Mouse (Mus musculus): Measurements from ENCODE around the gene Clec16a. TPM values are rescaled to one million over a fixed set of nuclear protein-coding genes. Genes with fewer than 3 reads are reported as not detected.
A peak's percentile ranks its signal among the peaks of the same experiment; 100 is the strongest.

Clec16a gene
- polyA plus RNA-seq, 1 experiment from 2014 or later, result 32.1 TPM

DNA sequence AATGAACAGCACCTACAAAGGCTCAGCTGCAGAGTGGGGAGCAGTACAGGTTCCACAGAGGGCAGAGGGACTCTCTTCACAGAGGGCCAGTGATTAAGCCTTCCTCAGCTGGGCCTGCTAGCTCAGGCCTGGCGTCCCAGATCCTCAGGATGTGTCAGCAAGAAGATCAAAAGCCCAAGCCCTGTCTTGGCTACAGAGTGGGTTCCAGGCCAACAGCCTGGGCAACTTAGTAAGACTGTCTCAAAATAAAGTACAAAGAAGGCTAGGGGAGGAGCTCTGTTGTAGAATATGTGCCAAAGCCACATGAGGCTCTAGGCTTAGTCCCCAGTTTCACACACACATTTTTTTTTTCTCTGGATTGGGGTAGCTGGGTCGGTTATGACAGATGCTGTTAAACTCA is 29.8 kb downstream of the Clec16a start:
- DNase-seq (ENCODE audit: low spot score), result no peak
- ATAC-seq (replicated peaks; ENCODE audit: insufficient number of reproducible peaks, low FRiP score, low TSS enrichment, low read depth), result no peak
- no peak overlapping the region for H3K27ac ChIP-seq (replicated peaks; ENCODE audit: low read depth, low read length)
- H3K4me1 ChIP-seq (ENCODE audit: control insufficient read depth, insufficient read depth, low read length), result no peaks in the 10 kb centered on the region
- no peak overlapping the region for H3K4me2 ChIP-seq (ENCODE audit: low read depth, low read length)
- no peaks in the 10 kb centered on the region for H3K27me3 ChIP-seq (ENCODE audit: control insufficient read depth, insufficient read depth, low read length)
- no peak overlapping the region for H3K9ac ChIP-seq (replicated peaks; ENCODE audit: low read length)
- no peak overlapping the region for H3K4me3 ChIP-seq (ENCODE audit: low read depth, low read length)
- WGBS, result 88% methylated on average over 2 of the region's 2 CpGs
- no peaks in the 10 kb centered on the region for H3K36me3 ChIP-seq (replicated peaks; ENCODE audit: control insufficient read depth, insufficient read depth, low read depth, low read length)
- no peaks in the 10 kb centered on the region for H3K9me3 ChIP-seq (replicated peaks; ENCODE audit: control insufficient read depth, low read length)

DNA sequence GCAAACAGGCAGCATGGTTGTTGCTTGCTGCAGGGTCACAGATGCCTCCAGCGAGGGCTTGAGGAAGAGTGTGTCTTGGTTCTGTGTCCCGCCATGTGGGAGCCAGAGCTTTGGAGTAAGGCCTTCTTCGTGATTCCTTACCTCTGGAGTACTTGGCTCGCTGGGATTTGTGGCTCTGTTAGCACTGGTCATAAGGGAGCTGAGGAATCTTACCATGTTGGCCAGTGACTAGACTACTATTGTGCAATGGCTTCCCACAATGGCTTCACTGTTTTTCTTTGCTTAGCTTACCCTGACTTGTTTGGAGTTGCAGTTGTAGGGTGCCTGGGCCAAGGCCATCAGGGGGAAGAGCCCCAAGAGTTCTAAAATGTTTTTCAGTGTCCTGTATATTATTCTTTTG is 30.8 kb downstream of the Clec16a start:
- Histone ChIP-seq H3K9ac (replicated peaks; ENCODE audit: low read length) (no peak overlapping the region), H3K4me1 (ENCODE audit: control insufficient read depth, insufficient read depth, low read length) (no peaks in the 10 kb centered on the region), H3K9me3 (replicated peaks; ENCODE audit: control insufficient read depth, low read length) (no peaks in the 10 kb centered on the region), H3K36me3 (replicated peaks; ENCODE audit: control insufficient read depth, insufficient read depth, low read depth, low read length) (no peaks in the 10 kb centered on the region), H3K4me3 (ENCODE audit: low read depth, low read length) (no peak overlapping the region), H3K27ac (replicated peaks; ENCODE audit: low read depth, low read length) (no peak overlapping the region), H3K4me2 (ENCODE audit: low read depth, low read length) (no peak overlapping the region), H3K27me3 (ENCODE audit: control insufficient read depth, insufficient read depth, low read length) (no peaks in the 10 kb centered on the region)
- ATAC-seq (replicated peaks; ENCODE audit: insufficient number of reproducible peaks, low FRiP score, low TSS enrichment, low read depth), result no peak
- WGBS, result 85% methylated on average over 4 of the region's 4 CpGs
- no peak for DNase-seq (ENCODE audit: low spot score)

DNA sequence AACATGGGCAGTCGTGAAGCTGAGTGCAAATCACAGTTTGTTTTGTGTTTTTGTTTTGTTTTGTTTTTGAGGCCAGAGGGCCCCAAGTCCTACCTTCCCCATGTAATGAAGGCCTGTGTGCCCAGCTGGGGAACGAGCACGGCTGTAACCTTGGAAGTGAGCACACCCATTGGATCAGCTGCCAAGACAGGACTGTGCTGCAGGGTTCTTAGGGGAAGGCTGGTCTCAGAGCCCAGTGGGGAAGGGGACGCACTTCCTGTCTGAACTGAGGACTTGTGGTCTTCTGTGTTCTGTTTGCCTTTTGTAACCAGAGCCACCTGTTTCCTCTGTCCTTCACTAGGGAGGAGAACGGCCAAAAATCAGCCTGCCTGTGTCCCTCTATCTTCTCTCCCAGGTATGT is 32.4 kb downstream of the Clec16a start:
- Histone ChIP-seq H3K36me3 (replicated peaks; ENCODE audit: control insufficient read depth, insufficient read depth, low read depth, low read length) (no peaks in the 10 kb centered on the region), H3K4me1 (ENCODE audit: control insufficient read depth, insufficient read depth, low read length) (no peaks in the 10 kb centered on the region), H3K27ac (replicated peaks; ENCODE audit: low read depth, low read length) (no peak overlapping the region), H3K9me3 (replicated peaks; ENCODE audit: control insufficient read depth, low read length) (no peaks in the 10 kb centered on the region), H3K4me3 (ENCODE audit: low read depth, low read length) (no peak overlapping the region), H3K27me3 (ENCODE audit: control insufficient read depth, insufficient read depth, low read length) (no peaks in the 10 kb centered on the region), H3K9ac (replicated peaks; ENCODE audit: low read length) (no peak overlapping the region), H3K4me2 (ENCODE audit: low read depth, low read length) (no peak overlapping the region)
- no peak for DNase-seq (ENCODE audit: low spot score)
- WGBS, result 62% methylated on average over 5 of the region's 5 CpGs
- no peak for ATAC-seq (replicated peaks; ENCODE audit: insufficient number of reproducible peaks, low FRiP score, low TSS enrichment, low read depth)

DNA sequence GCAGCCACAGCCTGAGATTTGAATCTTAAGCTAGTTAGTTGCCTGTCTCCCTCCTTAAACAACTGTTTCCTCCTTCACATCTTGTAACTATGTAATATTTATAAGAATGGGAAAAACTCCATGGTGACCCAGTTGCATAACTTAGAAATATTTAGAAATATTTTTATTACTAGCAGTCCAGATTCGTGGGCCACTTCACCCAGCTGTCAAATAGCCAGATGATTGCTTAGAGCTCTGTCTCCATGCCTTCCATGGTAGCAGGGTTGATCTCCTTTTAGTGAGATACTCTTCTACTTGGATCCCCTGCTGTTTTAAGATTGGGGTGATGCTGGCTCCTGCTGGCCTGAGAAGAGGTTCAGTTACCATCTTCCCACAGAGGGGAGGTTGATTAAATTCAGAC is 33.2 kb downstream of the Clec16a start:
- Histone ChIP-seq H3K9ac (replicated peaks; ENCODE audit: low read length) (no peak overlapping the region), H3K4me3 (ENCODE audit: low read depth, low read length) (no peak overlapping the region), H3K36me3 (replicated peaks; ENCODE audit: control insufficient read depth, insufficient read depth, low read depth, low read length) (no peaks in the 10 kb centered on the region), H3K27me3 (ENCODE audit: control insufficient read depth, insufficient read depth, low read length) (no peaks in the 10 kb centered on the region), H3K4me1 (ENCODE audit: control insufficient read depth, insufficient read depth, low read length) (no peaks in the 10 kb centered on the region), H3K27ac (replicated peaks; ENCODE audit: low read depth, low read length) (no peak overlapping the region), H3K4me2 (ENCODE audit: low read depth, low read length) (no peak overlapping the region), H3K9me3 (replicated peaks; ENCODE audit: control insufficient read depth, low read length) (no peaks in the 10 kb centered on the region)
- WGBS, result 76% methylated on average over 1 of the region's 1 CpGs
- ATAC-seq (replicated peaks; ENCODE audit: insufficient number of reproducible peaks, low FRiP score, low TSS enrichment, low read depth) (no peak), DNase-seq (ENCODE audit: low spot score) (no peak)

DNA sequence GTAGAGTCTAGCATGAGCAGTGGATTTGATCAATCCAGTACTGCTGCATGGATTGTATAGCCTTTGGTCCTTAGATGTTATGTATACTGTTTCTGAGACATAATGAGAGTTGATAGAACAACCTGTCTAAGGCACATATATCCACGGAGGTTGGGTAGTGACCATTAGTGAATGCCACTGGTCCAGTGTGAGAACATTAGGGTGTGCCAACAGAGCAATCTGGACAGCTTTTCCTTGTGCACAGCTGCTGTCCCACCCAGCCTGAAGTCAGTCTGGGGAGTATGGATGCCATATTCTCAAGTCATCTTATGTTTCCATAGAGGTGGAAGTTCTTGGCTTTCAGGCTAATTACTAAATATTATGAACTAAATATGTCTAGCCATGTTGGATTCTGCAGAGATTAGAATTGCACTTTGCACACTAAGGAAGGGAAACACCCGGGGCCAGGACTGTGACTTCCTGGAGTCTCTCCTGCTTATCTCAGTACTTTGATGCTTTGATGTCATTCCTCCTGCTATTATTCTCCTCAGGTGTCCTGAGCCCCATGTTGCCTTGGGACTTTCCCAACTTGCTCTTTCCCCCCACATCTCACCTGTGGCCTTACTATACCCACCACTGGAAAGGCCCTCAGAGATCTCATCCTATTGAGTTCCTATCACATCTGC is 36.2 kb downstream of the Clec16a start:
- no peaks in the 10 kb centered on the region for H3K4me1 ChIP-seq (ENCODE audit: control insufficient read depth, insufficient read depth, low read length)
- DNase-seq (ENCODE audit: low spot score) (no peak), ATAC-seq (replicated peaks; ENCODE audit: insufficient number of reproducible peaks, low FRiP score, low TSS enrichment, low read depth) (no peak)
- H3K9me3 ChIP-seq (replicated peaks; ENCODE audit: control insufficient read depth, low read length), result no peaks in the 10 kb centered on the region
- no peak overlapping the region for H3K9ac ChIP-seq (replicated peaks; ENCODE audit: low read length)
- H3K27me3 ChIP-seq (ENCODE audit: control insufficient read depth, insufficient read depth, low read length), result no peaks in the 10 kb centered on the region
- no peak overlapping the region for H3K27ac ChIP-seq (replicated peaks; ENCODE audit: low read depth, low read length)
- H3K4me2 ChIP-seq (ENCODE audit: low read depth, low read length), result no peak overlapping the region
- no peak overlapping the region for H3K4me3 ChIP-seq (ENCODE audit: low read depth, low read length)
- H3K36me3 ChIP-seq (replicated peaks; ENCODE audit: control insufficient read depth, insufficient read depth, low read depth, low read length), result no peaks in the 10 kb centered on the region
- 87% methylated on average over 2 of the region's 2 CpGs for WGBS

DNA sequence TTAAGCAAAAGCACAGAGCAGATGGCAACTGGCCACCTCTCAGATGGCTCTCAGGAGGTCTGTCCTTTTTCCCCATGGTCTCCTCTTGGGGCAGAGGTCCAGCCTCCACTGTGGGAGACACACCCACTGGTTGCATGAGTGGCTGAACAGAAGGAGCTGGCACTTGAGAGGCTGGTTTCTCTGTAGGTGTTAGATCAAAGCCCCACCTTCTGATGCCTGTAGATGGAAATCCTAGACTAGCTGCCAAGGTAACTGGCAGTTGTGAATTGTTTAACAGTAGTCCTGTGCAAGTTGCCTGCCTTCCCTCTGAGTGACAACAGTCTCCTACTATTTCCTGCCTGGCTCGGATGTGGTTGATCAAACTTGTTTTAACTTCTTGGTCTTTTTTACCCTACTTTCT is 40.0 kb downstream of the Clec16a start:
- Histone ChIP-seq H3K27me3 (ENCODE audit: control insufficient read depth, insufficient read depth, low read length) (no peaks in the 10 kb centered on the region), H3K36me3 (replicated peaks; ENCODE audit: control insufficient read depth, insufficient read depth, low read depth, low read length) (no peaks in the 10 kb centered on the region), H3K27ac (replicated peaks; ENCODE audit: low read depth, low read length) (no peak overlapping the region), H3K4me3 (ENCODE audit: low read depth, low read length) (no peak overlapping the region), H3K9ac (replicated peaks; ENCODE audit: low read length) (no peak overlapping the region), H3K4me2 (ENCODE audit: low read depth, low read length) (no peak overlapping the region), H3K9me3 (replicated peaks; ENCODE audit: control insufficient read depth, low read length) (no peaks in the 10 kb centered on the region), H3K4me1 (ENCODE audit: control insufficient read depth, insufficient read depth, low read length) (no peaks in the 10 kb centered on the region)
- no peak for DNase-seq (ENCODE audit: low spot score)
- no peak for ATAC-seq (replicated peaks; ENCODE audit: insufficient number of reproducible peaks, low FRiP score, low TSS enrichment, low read depth)
- WGBS, result 73% methylated on average over 1 of the region's 1 CpGs

DNA sequence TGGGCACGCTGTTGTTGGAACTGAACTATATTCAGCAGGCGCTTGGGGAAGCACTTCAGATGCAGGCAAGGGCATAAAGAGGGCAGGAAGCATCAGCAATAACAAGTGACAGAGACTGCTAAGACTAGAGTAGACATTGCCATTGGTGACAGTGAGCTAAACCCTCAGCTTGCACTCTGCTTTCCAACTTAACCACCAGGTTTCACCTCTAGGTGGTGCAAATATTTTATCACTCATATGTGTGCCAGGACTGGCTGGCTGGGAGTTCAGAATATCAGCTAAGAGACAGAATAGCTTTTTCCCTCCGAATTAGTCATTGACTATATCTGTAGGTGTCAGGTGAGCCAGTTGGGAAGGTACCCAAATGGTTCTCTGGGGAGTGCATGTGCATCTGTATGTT is 41.4 kb downstream of the Clec16a start:
- no peaks in the 10 kb centered on the region for H3K4me1 ChIP-seq (ENCODE audit: control insufficient read depth, insufficient read depth, low read length)
- no peak overlapping the region for H3K27ac ChIP-seq (replicated peaks; ENCODE audit: low read depth, low read length)
- no peak overlapping the region for H3K4me3 ChIP-seq (ENCODE audit: low read depth, low read length)
- ATAC-seq (replicated peaks; ENCODE audit: insufficient number of reproducible peaks, low FRiP score, low TSS enrichment, low read depth) (no peak), DNase-seq (ENCODE audit: low spot score) (peak; percentile 17)
- H3K27me3 ChIP-seq (ENCODE audit: control insufficient read depth, insufficient read depth, low read length), result no peaks in the 10 kb centered on the region
- H3K9ac ChIP-seq (replicated peaks; ENCODE audit: low read length), result no peak overlapping the region
- no peaks in the 10 kb centered on the region for H3K9me3 ChIP-seq (replicated peaks; ENCODE audit: control insufficient read depth, low read length)
- H3K4me2 ChIP-seq (ENCODE audit: low read depth, low read length), result no peak overlapping the region
- H3K36me3 ChIP-seq (replicated peaks; ENCODE audit: control insufficient read depth, insufficient read depth, low read depth, low read length), result no peaks in the 10 kb centered on the region
- 95% methylated on average over 3 of the region's 3 CpGs for WGBS

DNA sequence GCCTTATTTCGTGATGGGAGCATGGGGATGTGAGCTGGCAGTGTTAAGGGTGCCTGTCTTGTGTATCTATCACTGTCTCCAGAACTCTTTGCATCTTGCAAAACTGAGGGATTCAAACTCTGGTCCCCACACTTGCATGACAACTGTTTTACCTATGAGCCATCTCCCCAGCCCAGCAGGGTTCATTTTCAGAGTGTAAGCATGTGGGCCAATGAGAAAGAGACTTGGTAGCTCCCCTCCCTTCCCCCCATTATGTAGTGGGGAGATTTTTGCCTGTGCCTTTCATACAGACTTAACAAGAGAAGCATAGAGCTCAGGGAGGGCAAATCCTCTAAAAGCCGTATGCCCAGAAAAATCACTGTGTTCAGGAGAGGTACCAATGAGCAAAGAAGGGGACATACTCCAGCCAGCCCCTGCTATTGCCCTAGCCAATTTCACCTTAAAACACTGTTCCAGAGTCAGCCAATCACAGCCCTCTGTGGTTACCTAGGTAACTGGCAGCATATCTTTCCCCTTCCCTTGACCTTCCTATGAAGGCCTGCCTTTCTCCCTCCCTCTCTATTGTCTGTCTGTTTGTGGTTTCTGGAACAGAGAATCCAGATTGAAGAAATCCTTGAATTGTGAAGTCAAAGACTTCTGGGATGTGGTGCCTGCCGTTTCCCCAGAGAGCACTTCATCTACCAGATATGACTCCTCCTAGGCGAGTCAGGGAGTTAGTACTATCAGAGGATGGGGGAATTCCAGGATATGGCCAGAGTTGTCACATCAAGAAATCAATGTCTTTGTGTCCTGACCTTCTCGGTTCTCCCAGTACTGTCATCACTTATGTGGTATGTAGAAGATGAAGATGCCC is 55.0 kb downstream of the Clec16a start:
- Histone ChIP-seq H3K9ac (replicated peaks; ENCODE audit: low read length) (no peak overlapping the region), H3K36me3 (replicated peaks; ENCODE audit: control insufficient read depth, insufficient read depth, low read depth, low read length) (no peaks in the 10 kb centered on the region), H3K4me1 (ENCODE audit: control insufficient read depth, insufficient read depth, low read length) (no peaks in the 10 kb centered on the region), H3K9me3 (replicated peaks; ENCODE audit: control insufficient read depth, low read length) (no peaks in the 10 kb centered on the region), H3K4me3 (ENCODE audit: low read depth, low read length) (no peak overlapping the region), H3K4me2 (ENCODE audit: low read depth, low read length) (no peak overlapping the region), H3K27ac (replicated peaks; ENCODE audit: low read depth, low read length) (no peak overlapping the region), H3K27me3 (ENCODE audit: control insufficient read depth, insufficient read depth, low read length) (no peaks in the 10 kb centered on the region)
- WGBS, result 83% methylated on average over 5 of the region's 5 CpGs
- ATAC-seq (replicated peaks; ENCODE audit: insufficient number of reproducible peaks, low FRiP score, low TSS enrichment, low read depth), result no peak
- DNase-seq (ENCODE audit: low spot score), result no peak
